Mouse (Mus musculus) gastrocnemius, adult 18-20 months (tissue): ENCODE data around the gene Dcpp3. TPM values are rescaled to one million over a fixed set of nuclear protein-coding genes. Genes with fewer than 3 reads are reported as not detected.
"Not testable (repeated sequence)": the region's sequence is repeated elsewhere in the genome, so short reads cannot be mapped to it uniquely, and the experiment has no call there.

ENCODE experiments used
- DNase-seq: peaks from one replicate; pipeline ENCODE4 v3.0.0; 2021; ENCODE audit warnings: low spot score
- long read RNA-seq, 2 experiments: library from polyadenylated mRNA; stranded (forward); transcript quantifications; one replicate each; pipeline ENCODE4 v2.0.0; 2021
- total RNA-seq, 2 experiments: library from RNA; stranded (reverse); gene quantifications; 2 replicates each; pipeline ENCODE4 v1.2.3; 2021

The Dcpp3 gene
- total RNA-seq = not detected
- long read RNA-seq, experiment 1 = 0 reads
- long read RNA-seq, experiment 2 = 0 reads

GRCm38 (mm10) chr17:23917158-23917557 is at the start of gene Dcpp3:
Gene Dcpp3 (plus strand): TSS chr17:23917458.
- not testable (repeated sequence) for DNase-seq

DNA sequence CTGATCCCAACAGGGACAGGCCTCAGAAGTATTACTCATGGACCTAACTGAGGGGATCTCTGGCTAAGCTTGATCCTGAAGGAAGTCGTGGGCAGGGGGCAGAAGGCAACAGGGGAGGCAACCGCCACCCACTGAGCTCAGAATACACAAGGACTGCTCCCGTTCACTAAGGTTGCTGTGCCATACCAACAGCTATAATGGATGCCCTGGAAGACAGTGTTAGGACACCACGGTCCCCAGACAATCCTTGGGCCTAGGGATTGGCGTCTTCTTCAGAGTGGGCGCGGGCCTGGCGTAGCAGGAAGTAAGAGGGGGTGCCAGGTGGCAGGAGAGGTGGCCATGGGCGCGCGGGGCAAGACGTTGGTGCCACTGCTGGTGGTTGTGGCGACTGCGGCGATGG is 49.5 kb upstream of the Dcpp3 start, which contains the start of gene Prss21:
Gene Prss21 (plus strand): TSS at position 301 of the 400 bp plus-strand sequence.
- no peak for DNase-seq

DNA sequence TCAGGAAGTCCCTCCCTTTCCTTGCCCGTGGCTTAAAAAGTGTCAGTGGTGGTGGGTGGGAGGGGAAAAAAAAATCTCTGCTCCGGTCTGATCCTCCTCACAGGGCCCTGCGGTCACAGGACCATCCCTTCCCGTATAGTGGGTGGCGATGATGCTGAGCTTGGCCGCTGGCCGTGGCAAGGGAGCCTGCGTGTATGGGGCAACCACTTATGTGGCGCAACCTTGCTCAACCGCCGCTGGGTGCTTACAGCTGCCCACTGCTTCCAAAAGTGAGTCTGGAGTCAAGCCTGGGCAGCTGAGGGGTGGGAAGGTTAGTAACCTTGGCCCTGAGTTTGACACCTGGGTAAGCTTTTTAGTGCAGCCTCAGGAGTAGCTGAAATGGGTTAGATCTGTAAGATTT is 48.7 kb upstream of the Dcpp3 start:
- DNase-seq = no peak

DNA sequence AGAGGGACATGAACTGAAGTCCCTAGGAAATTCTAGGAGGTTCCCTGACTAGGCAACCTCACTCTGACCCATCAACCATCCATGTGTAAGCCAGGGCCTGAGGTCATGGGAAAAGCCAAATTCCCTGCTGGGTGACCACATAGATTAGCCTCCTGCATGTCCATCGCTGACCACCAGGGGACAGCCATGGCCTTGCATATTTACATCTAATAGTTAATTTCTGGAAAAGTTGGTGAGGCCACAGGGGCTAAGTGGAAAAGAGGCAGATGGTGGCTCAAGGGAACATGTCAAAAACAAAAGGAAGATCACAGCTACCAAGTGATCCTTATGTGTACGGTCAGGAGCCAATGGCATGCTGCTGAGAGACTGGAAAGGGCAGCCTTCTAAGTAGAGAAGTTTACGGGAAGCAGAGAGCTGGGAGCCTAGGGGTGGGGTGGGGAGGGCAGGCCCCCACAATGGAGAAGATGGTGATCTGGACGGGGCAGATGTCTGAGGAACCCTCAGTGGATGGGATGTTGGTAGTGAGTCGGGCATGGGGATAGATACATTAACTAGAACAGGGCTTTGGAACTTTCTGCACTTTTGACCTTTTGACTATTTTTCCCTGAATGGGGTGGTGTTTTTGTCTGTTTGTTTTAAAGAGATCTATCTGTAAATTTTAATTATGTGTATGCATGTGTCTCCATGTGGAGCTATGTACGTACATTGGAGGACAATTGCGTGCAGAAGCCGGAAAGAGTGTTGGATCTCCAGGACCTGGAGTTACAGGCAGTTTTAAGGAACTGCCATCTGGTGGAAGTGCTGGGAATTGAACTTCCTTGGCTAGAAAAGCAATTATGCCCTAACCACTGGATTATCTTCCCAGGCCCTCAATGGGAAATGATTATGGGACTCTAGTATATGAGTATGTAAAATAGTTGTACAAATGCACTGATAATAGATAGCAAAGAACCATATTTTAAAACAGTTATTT is 43.1 kb upstream of the Dcpp3 start:
- peak; percentile 43 for DNase-seq

GRCm38 (mm10) chr17:23876741-23877140 is 40.5 kb upstream of the Dcpp3 start:
- DNase-seq = no peak

- DNase-seq = no peak
Measured at GRCm38 (mm10) chr17:23877166-23877565, 40.1 kb upstream of the Dcpp3 start.

GRCm38 (mm10) chr17:23880576-23880975 is 36.7 kb upstream of the Dcpp3 start, which contains the start of the genes Dcpp1 and Dcpp2:
Gene Dcpp1 (plus strand): TSS chr17:23880876.
Gene Dcpp2 (plus strand): TSS chr17:23880880.
- not testable (repeated sequence) for DNase-seq

GRCm38 (mm10) chr17:23924531-23925007 is 7.3 kb downstream of the Dcpp3 start:
- DNase-seq = peak; percentile 90

- DNase-seq = peak; percentile 27
Measured at GRCm38 (mm10) chr17:23925090-23925493, 7.8 kb downstream of the Dcpp3 start.

- no peak for DNase-seq
Measured at GRCm38 (mm10) chr17:23931157-23931556, 13.9 kb downstream of the Dcpp3 start.

GRCm38 (mm10) chr17:23941372-23941771 is 24.1 kb downstream of the Dcpp3 start, which contains the start of gene Sbp:
Gene Sbp (plus strand): TSS chr17:23941672.
- DNase-seq = no peak

GRCm38 (mm10) chr17:23947486-23947885 is 30.2 kb downstream of the Dcpp3 start:
- not testable (repeated sequence) for DNase-seq

DNA sequence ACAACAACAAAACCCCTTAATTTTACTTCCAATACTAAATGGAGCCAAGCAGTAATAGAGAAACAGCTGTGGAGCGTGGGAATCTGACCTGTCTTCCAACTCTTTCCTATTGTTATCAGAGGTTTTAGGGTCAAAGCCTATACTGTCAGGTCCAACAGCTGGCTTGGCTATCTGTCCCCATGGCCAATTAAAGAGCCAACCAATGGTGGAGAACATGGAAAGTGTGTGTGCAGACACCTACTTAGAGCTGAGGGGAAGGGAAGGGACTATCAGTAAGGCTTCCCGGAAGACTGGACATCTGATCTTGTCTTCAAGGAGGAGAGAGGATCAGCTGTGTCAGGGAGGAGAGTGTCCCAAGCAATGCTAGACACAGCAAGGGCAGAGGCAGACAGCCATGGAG is 31.8 kb downstream of the Dcpp3 start:
- DNase-seq = no peak

DNA sequence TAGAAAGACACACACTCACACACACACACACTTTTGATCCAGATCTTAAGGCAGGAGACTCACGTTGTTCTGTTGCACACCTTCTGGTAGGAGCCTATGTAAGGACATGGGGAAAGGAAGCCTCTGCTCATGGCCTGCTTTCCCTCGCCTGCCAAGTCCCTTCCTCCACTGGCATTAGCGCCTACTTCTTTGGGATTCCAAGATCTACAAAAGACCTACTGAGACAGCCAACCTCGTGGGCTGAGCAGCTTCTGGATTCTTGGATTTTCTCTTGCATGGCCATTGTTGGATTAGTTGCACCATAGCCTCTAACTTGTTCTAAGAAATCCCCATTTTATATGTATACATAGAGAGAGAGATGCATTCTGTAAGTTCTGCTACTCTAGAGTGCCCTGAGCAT is 33.6 kb downstream of the Dcpp3 start:
- not testable (repeated sequence) for DNase-seq

DNA sequence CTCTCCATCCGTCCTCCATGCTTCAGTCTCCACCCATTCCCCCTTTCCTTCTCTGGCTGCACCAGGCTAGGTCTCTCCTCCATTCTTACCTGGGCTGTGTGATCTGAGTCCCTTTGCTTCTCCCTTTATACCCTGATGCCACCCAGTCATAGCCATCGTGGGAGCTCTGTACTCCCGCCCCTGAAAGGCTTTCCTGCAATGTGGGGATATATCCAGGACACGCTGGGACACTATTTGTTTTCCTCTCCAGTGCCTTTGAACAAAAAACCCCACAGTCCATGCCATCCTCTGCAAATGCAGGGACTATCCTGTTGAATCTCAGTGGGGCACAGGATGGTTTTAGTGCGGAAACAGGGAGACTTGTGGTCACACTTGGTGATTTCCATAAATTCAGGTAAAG is 37.9 kb downstream of the Dcpp3 start, which contains the start of gene Sbpl:
Gene Sbpl (minus strand): TSS at position 101 of the 400 bp plus-strand sequence.
- DNase-seq = no peak

DNA sequence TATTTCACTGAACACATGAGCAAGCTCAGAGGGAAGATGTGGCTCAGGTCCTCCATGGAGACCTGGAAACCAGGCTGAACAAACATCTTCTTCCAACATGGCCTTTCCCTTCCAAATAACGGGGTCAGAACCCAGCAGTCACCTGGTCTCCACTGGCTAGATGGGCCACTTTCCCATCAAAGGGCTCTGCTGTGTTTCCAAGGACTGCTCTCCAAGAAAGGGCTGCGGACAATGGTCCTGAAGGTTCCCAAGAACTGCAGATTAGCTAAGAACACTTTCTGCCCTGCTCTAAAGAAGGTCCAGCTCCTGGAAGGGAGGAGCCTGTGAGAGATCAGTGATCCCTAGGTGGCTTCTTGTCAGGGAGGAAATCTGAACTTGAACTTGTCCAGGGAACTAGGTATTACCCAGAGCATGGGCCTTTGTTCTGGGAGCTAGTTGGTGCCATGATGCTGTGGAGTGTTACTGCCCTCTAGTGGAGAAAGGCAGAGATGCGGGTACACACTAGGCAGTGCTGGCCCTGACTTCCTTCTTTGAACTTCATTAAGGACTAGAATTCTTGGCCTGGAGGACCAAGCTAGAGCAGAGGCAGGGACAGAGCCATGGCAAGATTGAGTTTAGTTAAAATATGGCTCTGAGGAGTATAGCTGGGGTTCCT is 43.0 kb downstream of the Dcpp3 start:
- peak; percentile 76 for DNase-seq

DNA sequence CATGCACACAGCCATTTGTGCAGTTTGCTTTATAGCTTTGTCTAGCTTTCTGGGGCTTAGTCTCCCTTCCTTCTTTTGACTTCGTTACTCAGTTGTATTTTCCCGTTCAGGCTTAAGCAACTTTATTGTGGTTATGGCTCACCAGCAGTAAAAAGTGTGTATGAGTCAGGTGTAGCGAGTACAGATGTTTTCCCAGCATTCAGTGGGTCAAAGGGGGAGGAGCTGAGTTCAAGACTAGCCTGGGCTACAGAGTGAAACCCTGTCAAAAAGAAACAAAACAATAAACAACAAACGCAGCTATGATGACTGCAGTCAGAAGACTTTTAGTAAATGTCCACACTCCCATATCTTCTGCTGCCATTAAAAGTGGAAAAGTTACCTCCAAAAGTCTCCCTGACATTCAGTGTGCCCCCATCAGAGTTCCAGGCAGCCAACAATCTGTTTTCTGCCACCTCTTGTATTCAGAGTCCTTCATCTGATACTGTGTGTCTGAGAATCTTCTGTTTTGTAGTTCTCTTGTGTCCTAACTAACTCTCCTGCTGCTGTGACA is 44.4 kb downstream of the Dcpp3 start:
- DNase-seq = no peak

- DNase-seq = no peak
Measured at GRCm38 (mm10) chr17:23965805-23966425, 48.7 kb downstream of the Dcpp3 start.

- peak; percentile 3 for DNase-seq
Measured at GRCm38 (mm10) chr17:23966658-23967401, 49.6 kb downstream of the Dcpp3 start.

DNA sequence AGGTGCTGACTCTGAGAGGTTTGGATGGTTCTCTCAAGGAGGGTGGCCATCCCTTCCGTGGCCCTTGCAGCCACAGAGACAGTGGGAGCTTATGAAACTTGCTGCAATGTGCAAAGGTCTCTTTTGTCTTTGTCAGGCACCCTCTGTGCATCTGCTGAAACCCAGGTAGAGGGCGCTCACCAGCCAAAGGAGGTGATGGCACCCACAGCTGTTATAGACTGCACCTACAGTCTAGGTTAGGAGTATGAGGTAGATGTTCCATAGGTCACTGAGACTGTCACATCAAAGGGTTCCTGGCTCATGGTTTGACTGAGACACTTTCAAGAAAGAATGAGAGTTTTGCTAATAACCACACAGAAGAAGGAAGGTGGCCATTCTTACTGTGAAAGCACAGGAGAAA is 51.5 kb downstream of the Dcpp3 start:
- no peak for DNase-seq
